Comparison of ENCODE assay signal across 17 mouse cellular contexts in genomic region chr10:91284259-91284658, GRCm38 (mm10).
DNase-seq lines count a peak whose midpoint lies in the region.
"Had no signal": no experiment of that assay in that cellular context is flagged by ENCODE, and none has a peak within 500 bp of the region (broad histone marks: within the 10 kb centered on the region; RNA-seq: fewer than 3 reads in every experiment).

No protein-coding gene starts in this region.

- peak; percentile 69 for DNase-seq in heart, adult 11 months
- DNase-seq in heart, postnatal 4 days: no peak
- peak; percentile 17 for DNase-seq in thymus, postnatal 0 days (ENCODE audit: low spot score)
- no peak for DNase-seq in thymus, postnatal 36 days
- DNase-seq in R1 (ENCODE audit: low read depth, low spot score): peak; percentile 24
- no peak for DNase-seq in right cerebral cortex, postnatal 14 days
- no peak for DNase-seq in cerebellum, postnatal 4 days (ENCODE audit: low spot score in 2 of 2)
- DNase-seq: adrenal gland, adult 2 months; adrenal gland, postnatal 10 days; adrenal gland, postnatal 25 days; cerebellum, adult 11 months; cerebellum, adult 18-20 months; cerebellum, adult 8-10 months; cerebellum, adult 9-11 months; cerebellum, postnatal 14 days; cerebellum, postnatal 36 days; forebrain, postnatal 0 days had no signal

Comparison
In these comparisons a context has a peak if more than half of its experiments do, and no peak if none do; other contexts are left out.
1. DNase-seq: peak in heart, adult 11 months (single experiment), thymus, postnatal 0 days (single experiment) and R1 (single experiment); none in heart, postnatal 4 days (single experiment), thymus, postnatal 36 days (0 of 2), right cerebral cortex, postnatal 14 days (single experiment) and cerebellum, postnatal 4 days (0 of 2).